Mouse (Mus musculus) C2C12 (cell line): ENCODE results near the gene Fxyd4.

ENCODE experiments used
- CEBPB ChIP-seq: IDR thresholded peaks from one replicate; pipeline ENCODE4 v1.6.1; 2011; ENCODE audit warnings: low read depth, mild to moderate bottlenecking, control low read depth, moderate library complexity
- CTCF ChIP-seq: IDR thresholded peaks from one replicate; pipeline ENCODE4 v1.5.1; 2011; ENCODE audit not compliant: control insufficient read depth, insufficient read depth, insufficient read length
- MAX ChIP-seq: IDR thresholded peaks from one replicate; pipeline ENCODE4 v1.6.1; 2011; ENCODE audit warnings: mild to moderate bottlenecking, control low read depth
- MYOD1 ChIP-seq: IDR thresholded peaks from one replicate; pipeline ENCODE4 v1.6.1; 2011; ENCODE audit warnings: low read depth; ENCODE audit not compliant: control insufficient read depth, insufficient read length
- MYOG ChIP-seq: IDR thresholded peaks from one replicate; pipeline ENCODE4 v1.6.1; 2011; ENCODE audit not compliant: control insufficient read depth, insufficient read length; ENCODE audit errors: extremely low read depth
- USF1 ChIP-seq: IDR thresholded peaks from one replicate; pipeline ENCODE4 v1.6.1; 2011; ENCODE audit warnings: low read depth, mild to moderate bottlenecking, control low read depth, moderate library complexity

- no peak for TF ChIP-seq CTCF
- no peak for TF ChIP-seq MYOD1
- TF ChIP-seq USF1 = no peak
- no peak for TF ChIP-seq MYOG
- TF ChIP-seq MAX = no peak
- TF ChIP-seq CEBPB = no peak
Measured at GRCm38 (mm10) chr6:117893435-117893834, 44.1 kb downstream of the Fxyd4 start.
